In genomic region chr6:35853993-35854392, GRCm38 (mm10) we compare ENCODE assay signal across 24 mouse cellular contexts.
"Had no signal": no experiment of that assay in that cellular context is flagged by ENCODE, and none has a peak within 500 bp of the region (broad histone marks: within the 10 kb centered on the region; RNA-seq: fewer than 3 reads in every experiment).

No protein-coding gene starts in this region.

- H3K36me3 ChIP-seq: heart, embryonic 10.5 days; heart, embryonic 12.5 days; hindbrain, embryonic 12.5 days; kidney, embryonic 15.5 days; limb, embryonic 13.5 days; limb, embryonic 15.5 days had no signal

- H3K9me3 ChIP-seq: heart, embryonic 10.5 days; heart, embryonic 12.5 days; hindbrain, embryonic 12.5 days; kidney, embryonic 15.5 days; limb, embryonic 13.5 days; limb, embryonic 15.5 days had no signal

- DNase-seq: gastrocnemius, adult 2 months; gastrocnemius, postnatal 10 days; gastrocnemius, postnatal 25 days; heart, adult 18-20 months; heart, postnatal 10 days; heart, postnatal 36 days; kidney, adult 11 months; kidney, adult 2 months; kidney, adult 9 months; kidney, postnatal 14 days; kidney, postnatal 36 days; layer of hippocampus, adult 9-11 months; layer of hippocampus, postnatal 36 days; left cerebral cortex, postnatal 4 days had no signal

- H3K4me3 ChIP-seq: gastrocnemius, adult 2 months; heart, embryonic 10.5 days; heart, embryonic 12.5 days; hindbrain, embryonic 12.5 days; kidney, embryonic 15.5 days; limb, embryonic 13.5 days; limb, embryonic 15.5 days had no signal

- ATAC-seq: hindbrain, postnatal 0 days; intestine, embryonic 16.5 days had no signal

- H3K9ac ChIP-seq: heart, embryonic 12.5 days; hindbrain, embryonic 12.5 days; hindbrain, embryonic 14.5 days; kidney, embryonic 15.5 days; limb, embryonic 13.5 days; limb, embryonic 15.5 days had no signal

- H3K4me2 ChIP-seq: heart, embryonic 12.5 days; hindbrain, embryonic 12.5 days; hindbrain, embryonic 14.5 days; kidney, embryonic 15.5 days; limb, embryonic 13.5 days; limb, embryonic 15.5 days had no signal

- H3K27me3 ChIP-seq: heart, embryonic 12.5 days; hindbrain, embryonic 12.5 days; kidney, embryonic 15.5 days; limb, embryonic 13.5 days; limb, embryonic 15.5 days had no signal

- H3K27ac ChIP-seq: gastrocnemius, adult 2 months; heart, embryonic 10.5 days; hindbrain, embryonic 12.5 days; hindbrain, embryonic 14.5 days; hindbrain, postnatal 0 days; kidney, embryonic 15.5 days; kidney, postnatal 0 days; limb, embryonic 13.5 days; limb, embryonic 15.5 days had no signal

- H3K4me1 ChIP-seq: heart, embryonic 10.5 days; heart, embryonic 12.5 days; hindbrain, embryonic 12.5 days; kidney, embryonic 15.5 days; limb, embryonic 13.5 days; limb, embryonic 15.5 days had no signal
